Mouse (Mus musculus): Measurements from ENCODE around the gene 9030025P20Rik. TPM values are rescaled to one million over a fixed set of nuclear protein-coding genes. Genes with fewer than 3 reads are reported as not detected.
"Not testable (repeated sequence)": the region's sequence is repeated elsewhere in the genome, so short reads cannot be mapped to it uniquely, and the experiment has no call there.

The 9030025P20Rik gene
- 11.2 and 12.5 TPM in 2 replicates for polyA plus RNA-seq (2016; fragmentation: Nextera tagmentation; extraction: Ambion mirVana)

GRCm38 (mm10) chr17:14978362-14979038 lies at the start of gene 9030025P20Rik, which contains the start of gene Gm3417:
Gene 9030025P20Rik (plus strand): TSS chr17:14978468.
Gene Gm3417 (minus strand): TSS chr17:14978790.
- DNase-seq (ENCODE audit: extremely low spot score, low spot score); H3K36me3 ChIP-seq (replicated peaks); H3K4me1 ChIP-seq; H3K27me3 ChIP-seq (ENCODE audit: poor library complexity, severe bottlenecking); H3K27ac ChIP-seq; H3K9me3 ChIP-seq: not testable (repeated sequence)
- no CpG with 5 or more reads among the region's 60 CpGs for WGBS
- peak within 1 kb of the TSS; percentile 37; the same call in 1 of the 2 replicates for H3K4me3 ChIP-seq

- Histone ChIP-seq H3K4me3 (no peak overlapping the region), H3K27me3 (ENCODE audit: poor library complexity, severe bottlenecking) (no peaks in the 10 kb centered on the region), H3K27ac (no peak overlapping the region), H3K4me1 (no peaks in the 10 kb centered on the region), H3K36me3 (replicated peaks) (no peaks in the 10 kb centered on the region), H3K9me3 (no peaks in the 10 kb centered on the region)
- no peak for DNase-seq (ENCODE audit: extremely low spot score, low spot score)
- WGBS: 71% methylated on average over 5 of the region's 5 CpGs
Observed at GRCm38 (mm10) chr17:14928631-14929030, 49.6 kb upstream of the 9030025P20Rik start.

GRCm38 (mm10) chr17:14930697-14931096 lies 47.6 kb upstream of the 9030025P20Rik start:
- no peaks in the 10 kb centered on the region for H3K27me3 ChIP-seq (ENCODE audit: poor library complexity, severe bottlenecking)
- WGBS: 91% methylated on average over 7 of the region's 7 CpGs
- no peak overlapping the region for H3K4me3 ChIP-seq
- no peaks in the 10 kb centered on the region for H3K9me3 ChIP-seq
- no peaks in the 10 kb centered on the region for H3K4me1 ChIP-seq
- H3K27ac ChIP-seq: no peak overlapping the region
- no peaks in the 10 kb centered on the region for H3K36me3 ChIP-seq (replicated peaks)
- no peak for DNase-seq (ENCODE audit: extremely low spot score, low spot score)

- no peak for DNase-seq (ENCODE audit: extremely low spot score, low spot score)
- Histone ChIP-seq H3K9me3 (no peaks in the 10 kb centered on the region), H3K4me3 (no peak overlapping the region), H3K36me3 (replicated peaks) (no peaks in the 10 kb centered on the region), H3K27me3 (ENCODE audit: poor library complexity, severe bottlenecking) (no peaks in the 10 kb centered on the region), H3K27ac (no peak overlapping the region), H3K4me1 (no peaks in the 10 kb centered on the region)
- WGBS: 93% methylated on average over 5 of the region's 5 CpGs
Observed at GRCm38 (mm10) chr17:14931469-14931868, 46.8 kb upstream of the 9030025P20Rik start.

GRCm38 (mm10) chr17:14935280-14935679 lies 43.0 kb upstream of the 9030025P20Rik start:
- H3K9me3 ChIP-seq; H3K4me3 ChIP-seq; DNase-seq (ENCODE audit: extremely low spot score, low spot score); H3K4me1 ChIP-seq; H3K27me3 ChIP-seq (ENCODE audit: poor library complexity, severe bottlenecking); H3K36me3 ChIP-seq (replicated peaks); H3K27ac ChIP-seq: not testable (repeated sequence)
- 87% methylated on average over 14 of the region's 14 CpGs for WGBS

- Histone ChIP-seq H3K27me3 (ENCODE audit: poor library complexity, severe bottlenecking) (no peaks in the 10 kb centered on the region), H3K27ac (no peak overlapping the region), H3K4me1 (no peaks in the 10 kb centered on the region), H3K4me3 (no peak overlapping the region), H3K9me3 (no peaks in the 10 kb centered on the region), H3K36me3 (replicated peaks) (no peaks in the 10 kb centered on the region)
- whole genome bisulfite sequencing: 77% methylated on average over 5 of the region's 5 CpGs
- no peak for DNase-seq (ENCODE audit: extremely low spot score, low spot score)
Observed at GRCm38 (mm10) chr17:14935841-14936605, 42.2 kb upstream of the 9030025P20Rik start.

GRCm38 (mm10) chr17:14942181-14942580 lies 36.1 kb upstream of the 9030025P20Rik start:
- H3K27ac ChIP-seq: 0 out of 2 replicates have a peak overlapping the region, but pooled peaks have one; percentile 85
- H3K9me3 ChIP-seq; H3K27me3 ChIP-seq (ENCODE audit: poor library complexity, severe bottlenecking); DNase-seq (ENCODE audit: extremely low spot score, low spot score): not testable (repeated sequence)
- H3K4me3 ChIP-seq: peak overlapping the region; percentile 83
- peaks cover 30% of the 10 kb centered on the region for H3K4me1 ChIP-seq
- 67% methylated on average over 6 of the region's 6 CpGs for WGBS
- peaks cover 32% of the 10 kb centered on the region for H3K36me3 ChIP-seq (replicated peaks)

GRCm38 (mm10) chr17:14943009-14943728 lies 35.1 kb upstream of the 9030025P20Rik start, which contains the start of the genes Wdr27 and 1600012H06Rik:
Gene Wdr27 (minus strand): TSS chr17:14943158.
Gene 1600012H06Rik (plus strand): TSS chr17:14943184.
- H3K4me3 ChIP-seq: peak within 1 kb of the TSS; percentile 83
- peaks cover 30% of the 10 kb centered on the region for H3K4me1 ChIP-seq
- under 1% methylated on average over 54 of the region's 54 CpGs for WGBS
- no peaks in the 10 kb centered on the region for H3K27me3 ChIP-seq (ENCODE audit: poor library complexity, severe bottlenecking)
- peaks cover 39% of the 10 kb centered on the region for H3K36me3 ChIP-seq (replicated peaks)
- DNase-seq (ENCODE audit: extremely low spot score, low spot score): peak; percentile 99
- no peaks in the 10 kb centered on the region for H3K9me3 ChIP-seq
- peak within 1 kb of the TSS; percentile 85 for H3K27ac ChIP-seq

GRCm38 (mm10) chr17:14943729-14944059 lies 34.6 kb upstream of the 9030025P20Rik start:
- Histone ChIP-seq H3K27ac (peak overlapping the region; percentile 85), H3K36me3 (replicated peaks) (peaks cover 44% of the 10 kb centered on the region), H3K4me1 (peaks cover 30% of the 10 kb centered on the region), H3K4me3 (peak overlapping the region; percentile 83), H3K27me3 (ENCODE audit: poor library complexity, severe bottlenecking) (no peaks in the 10 kb centered on the region), H3K9me3 (no peaks in the 10 kb centered on the region)
- WGBS: 26% methylated on average over 16 of the region's 16 CpGs
- DNase-seq (ENCODE audit: extremely low spot score, low spot score): no peak

- Histone ChIP-seq H3K4me3 (peak overlapping the region; percentile 83), H3K4me1 (peaks cover 30% of the 10 kb centered on the region), H3K9me3 (no peaks in the 10 kb centered on the region), H3K36me3 (replicated peaks) (peaks cover 53% of the 10 kb centered on the region), H3K27me3 (ENCODE audit: poor library complexity, severe bottlenecking) (no peaks in the 10 kb centered on the region), H3K27ac (no peak overlapping the region)
- 88% methylated on average over 1 of the region's 1 CpGs for WGBS
- no peak for DNase-seq (ENCODE audit: extremely low spot score, low spot score)
Observed at GRCm38 (mm10) chr17:14944551-14944950, 33.7 kb upstream of the 9030025P20Rik start.

- Histone ChIP-seq H3K27ac (no peak overlapping the region), H3K9me3 (no peaks in the 10 kb centered on the region), H3K4me3 (no peak overlapping the region), H3K27me3 (ENCODE audit: poor library complexity, severe bottlenecking) (no peaks in the 10 kb centered on the region), H3K4me1 (peaks cover 8% of the 10 kb centered on the region), H3K36me3 (replicated peaks) (peaks cover 87% of the 10 kb centered on the region)
- no peak for DNase-seq (ENCODE audit: extremely low spot score, low spot score)
- WGBS: 90% methylated on average over 7 of the region's 7 CpGs
Observed at GRCm38 (mm10) chr17:14949161-14949827, 29.0 kb upstream of the 9030025P20Rik start.

- Histone ChIP-seq H3K36me3 (replicated peaks) (peaks cover 64% of the 10 kb centered on the region), H3K4me1 (no peaks in the 10 kb centered on the region), H3K27me3 (ENCODE audit: poor library complexity, severe bottlenecking) (no peaks in the 10 kb centered on the region), H3K9me3 (no peaks in the 10 kb centered on the region), H3K4me3 (no peak overlapping the region), H3K27ac (no peak overlapping the region)
- DNase-seq (ENCODE audit: extremely low spot score, low spot score): no peak
- WGBS: 88% methylated on average over 8 of the region's 8 CpGs
Observed at GRCm38 (mm10) chr17:14953452-14953851, 24.8 kb upstream of the 9030025P20Rik start.

All from forebrain, embryonic 10.5 days (tissue).